Mouse (Mus musculus): ENCODE data around the gene Zyg11b. TPM values are rescaled to one million over a fixed set of nuclear protein-coding genes. Genes with fewer than 3 reads are reported as not detected.

Gene Zyg11b
- total RNA-seq, 2 experiments from 2014 or later, result 36.5 to 37.5 TPM

DNA sequence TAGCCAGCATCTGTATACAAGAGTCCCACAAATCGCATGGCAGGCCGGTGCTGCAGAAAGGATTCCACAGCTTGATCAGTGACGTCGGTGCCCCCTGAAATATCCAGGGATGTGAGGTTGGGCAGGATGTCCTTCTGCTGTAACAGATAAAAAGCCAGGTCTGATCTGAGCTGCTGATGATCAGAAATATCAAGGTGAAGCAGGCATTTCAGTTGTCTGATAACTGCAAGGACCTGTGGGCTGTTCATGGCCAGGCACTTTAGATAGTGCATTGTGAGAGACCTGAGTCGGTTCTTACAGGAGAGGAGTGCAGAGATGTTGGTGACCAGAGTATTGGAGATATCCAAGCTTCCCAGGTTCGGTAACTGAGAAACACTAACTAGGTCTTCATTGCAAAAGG lies 96.3 kb downstream of the Zyg11b start:
- intact Hi-C loops (cut with DNase I), result no loop called here
- DNase-seq, result no peak

DNA sequence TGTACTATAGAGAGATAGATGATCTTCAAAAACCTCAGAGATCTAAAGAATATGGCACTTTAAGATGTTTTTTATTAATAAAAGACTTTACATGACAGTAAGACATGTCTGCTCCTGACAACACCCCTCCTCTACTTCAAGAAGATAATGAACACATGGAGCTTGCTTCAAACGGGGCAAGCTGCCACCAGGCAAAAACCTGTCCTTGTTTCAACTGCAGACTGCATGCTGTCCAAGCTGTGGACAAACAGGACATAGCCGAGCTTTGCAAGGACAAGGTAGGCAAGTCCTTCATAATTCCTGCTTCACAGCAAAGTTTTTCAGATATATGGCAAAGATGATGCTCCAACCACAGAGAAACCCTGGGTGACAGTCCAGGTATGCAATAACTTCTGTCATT lies 101.7 kb downstream of the Zyg11b start:
- peak; percentile 3 to 9 for DNase-seq
- intact Hi-C loops (cut with DNase I), result no loop called here

DNA sequence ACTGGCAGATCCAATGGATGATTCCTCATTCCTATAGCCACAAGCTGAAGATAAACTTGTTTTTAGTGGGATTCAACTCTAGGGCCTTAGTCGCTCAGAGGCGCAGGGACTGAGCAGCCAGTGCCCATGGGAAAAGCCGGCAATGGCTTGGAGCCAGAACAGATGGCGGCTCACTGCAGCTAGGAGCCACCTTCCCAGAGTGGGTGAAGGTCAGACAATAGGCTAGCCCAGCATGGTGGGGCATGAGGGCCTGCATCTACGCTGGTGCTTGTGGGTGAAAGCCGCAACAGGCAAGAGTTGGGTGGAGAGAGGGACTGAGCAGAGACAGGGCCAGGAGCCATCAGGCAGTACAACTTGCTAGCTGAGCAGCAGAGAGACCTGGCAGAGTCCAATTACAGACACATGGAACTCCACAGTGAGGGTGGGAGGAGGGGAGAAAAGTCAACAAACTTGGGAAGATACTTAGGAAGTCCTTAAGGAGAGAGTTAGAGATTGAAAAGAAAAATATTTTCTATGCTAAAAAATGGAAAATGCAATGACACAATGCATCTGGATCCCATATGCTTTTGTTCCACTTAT lies 104.5 kb downstream of the Zyg11b start:
- intact Hi-C loops (cut with DNase I), result no loop called here
- DNase-seq, result peak; percentile 29 to 47

DNA sequence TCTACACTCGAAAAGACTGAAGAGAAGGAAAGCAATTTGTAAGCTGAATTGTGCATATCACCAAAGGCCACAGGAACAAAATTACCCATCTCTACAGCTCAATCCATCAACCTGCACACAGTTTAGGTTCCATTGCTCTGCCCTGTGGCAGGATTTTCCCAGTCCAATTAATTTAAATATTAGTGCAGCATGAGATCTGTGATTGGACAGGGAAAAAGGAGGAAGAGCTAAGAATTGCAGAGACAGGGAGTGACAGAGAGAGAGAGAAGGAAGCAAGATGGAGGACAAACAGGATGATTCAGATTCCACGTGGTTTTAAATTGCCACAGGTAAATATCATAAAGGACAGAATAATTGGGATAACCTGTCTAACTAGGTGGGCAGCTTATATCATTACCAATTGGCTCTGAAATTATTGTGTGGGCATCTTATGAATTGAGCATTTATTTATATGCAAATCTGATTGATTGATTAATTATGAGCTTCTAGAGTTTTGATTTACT lies 108.0 kb downstream of the Zyg11b start:
- intact Hi-C loops (cut with DNase I), result no loop called here
- DNase-seq, result no peak

DNA sequence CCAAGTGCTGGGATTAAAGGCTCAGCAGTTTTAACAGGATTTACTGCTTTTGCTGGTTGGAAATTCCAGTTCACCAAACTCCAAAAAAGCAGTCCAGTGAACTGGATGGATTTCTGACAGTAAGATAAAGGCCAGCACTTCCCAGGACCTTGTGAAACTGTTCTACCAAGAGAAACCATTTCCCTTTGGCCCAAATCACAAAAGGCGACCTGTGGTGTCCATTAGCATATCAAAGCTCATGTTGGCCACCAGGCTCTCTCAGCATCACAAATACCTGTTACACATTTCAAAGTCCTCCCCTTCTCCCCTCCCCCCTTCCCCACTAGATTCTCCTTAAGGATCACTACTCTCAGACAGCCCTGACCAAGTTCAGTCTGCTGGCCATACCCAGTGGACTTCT lies 118.6 kb downstream of the Zyg11b start:
- no peak for DNase-seq
- intact Hi-C loops (cut with DNase I), result no loop called here

Other genes with a start within 250 kb of the Zyg11b start
- gene Podn, start 204.7 kb downstream of the Zyg11b start, total RNA-seq (2021), result 10 to 100 TPM; 12.1 to 24.1 TPM
- gene Scp2, start 156.1 kb downstream of the Zyg11b start, total RNA-seq (2021), result 100 to 1,000 TPM; 189 to 194 TPM
- 10 to 100 TPM; 32.5 to 34.2 TPM for gene Echdc2, start 135.7 kb downstream of the Zyg11b start, total RNA-seq (2021)
- not detected for gene Zyg11a, start 83.0 kb downstream of the Zyg11b start, total RNA-seq (2021)
- gene Coa7, start 27.0 kb upstream of the Zyg11b start, total RNA-seq (2021), result 10 to 100 TPM; 45.8 to 48.5 TPM
- gene Shisal2a, start 82.3 kb upstream of the Zyg11b start, total RNA-seq (2021), result not detected
- 10 to 100 TPM; 22.3 to 22.6 TPM for gene Gpx7, start 105.9 kb upstream of the Zyg11b start, total RNA-seq (2021)
- 10 to 100 TPM; 41.0 to 43.8 TPM for gene Tut4, start 158.3 kb upstream of the Zyg11b start, total RNA-seq (2021)

Measured in heart, postnatal 10 days (tissue).